Mouse (Mus musculus): ENCODE results near the gene Ptafr. TPM values are rescaled to one million over a fixed set of nuclear protein-coding genes. Genes with fewer than 3 reads are reported as not detected.

Gene Ptafr
- polyA plus RNA-seq, 1 experiment from 2014 or later: 0.85 TPM

Other genes starting within 250 kb of the Ptafr start
- 80.1 and 89.3 TPM in 2 replicates for gene Trnau1ap, start 234.5 kb upstream of the Ptafr start, polyA plus RNA-seq (2014; fragmentation: Nextera tagmentation; extraction: Ambion mirVana)
- gene Rcc1, start 210.5 kb upstream of the Ptafr start, polyA plus RNA-seq (2014; fragmentation: Nextera tagmentation; extraction: Ambion mirVana): 99.8 and 105 TPM in 2 replicates
- 30.9 and 32.4 TPM in 2 replicates for gene Phactr4, start 141.6 kb upstream of the Ptafr start, polyA plus RNA-seq (2014; fragmentation: Nextera tagmentation; extraction: Ambion mirVana)
- gene Med18, start 100.1 kb upstream of the Ptafr start, polyA plus RNA-seq (2014; fragmentation: Nextera tagmentation; extraction: Ambion mirVana): 24.6 and 24.7 TPM in 2 replicates
- gene Sesn2, start 53.6 kb upstream of the Ptafr start, polyA plus RNA-seq (2014; fragmentation: Nextera tagmentation; extraction: Ambion mirVana): 10.2 and 10.5 TPM in 2 replicates
- gene Atpif1, start 30.4 kb upstream of the Ptafr start, polyA plus RNA-seq (2014; fragmentation: Nextera tagmentation; extraction: Ambion mirVana): 1,813 and 1,952 TPM in 2 replicates
- 241 and 245 TPM in 2 replicates for gene Dnajc8, start 28.5 kb upstream of the Ptafr start, polyA plus RNA-seq (2014; fragmentation: Nextera tagmentation; extraction: Ambion mirVana)
- gene Eya3, start 74.9 kb downstream of the Ptafr start, polyA plus RNA-seq (2014; fragmentation: Nextera tagmentation; extraction: Ambion mirVana): 28.3 and 29.7 TPM in 2 replicates
- 5.1 and 7.7 TPM in 2 replicates for gene Xkr8, start 168.5 kb downstream of the Ptafr start, polyA plus RNA-seq (2014; fragmentation: Nextera tagmentation; extraction: Ambion mirVana)
- 2.9 and 3.2 TPM in 2 replicates for gene Smpdl3b, start 193.2 kb downstream of the Ptafr start, polyA plus RNA-seq (2014; fragmentation: Nextera tagmentation; extraction: Ambion mirVana)
- gene Rpa2, start 204.3 kb downstream of the Ptafr start, polyA plus RNA-seq (2014; fragmentation: Nextera tagmentation; extraction: Ambion mirVana): 156 and 165 TPM in 2 replicates
- 2.7 and 3.3 TPM in 2 replicates for gene Themis2, start 232.3 kb downstream of the Ptafr start, polyA plus RNA-seq (2014; fragmentation: Nextera tagmentation; extraction: Ambion mirVana)

Measured in liver, embryonic 11.5 days (tissue).